Mouse (Mus musculus): ENCODE measurements around the gene Gdi2. TPM values are rescaled to one million over a fixed set of nuclear protein-coding genes. Genes with fewer than 3 reads are reported as not detected.

Gene Gdi2
- polyA plus RNA-seq, 1 experiment from 2014 or later, result 386 TPM

- Histone ChIP-seq H3K4me2 (no peak overlapping the region), H3K9me3 (no peaks in the 10 kb centered on the region), H3K27ac (no peak overlapping the region), H3K9ac (no peak overlapping the region), H3K4me3 (no peak overlapping the region), H3K4me1 (peaks cover 8% of the 10 kb centered on the region; the same call in 1 of the 2 replicates), H3K36me3 (replicated peaks) (no peaks in the 10 kb centered on the region), H3K27me3 (replicated peaks) (no peaks in the 10 kb centered on the region)
- no peak for ATAC-seq (replicated peaks)
- 68% methylated on average over 4 of the region's 4 CpGs for WGBS
Observed at GRCm38 (mm10) chr13:3532451-3532850, 5.4 kb upstream of the Gdi2 start.

DNA sequence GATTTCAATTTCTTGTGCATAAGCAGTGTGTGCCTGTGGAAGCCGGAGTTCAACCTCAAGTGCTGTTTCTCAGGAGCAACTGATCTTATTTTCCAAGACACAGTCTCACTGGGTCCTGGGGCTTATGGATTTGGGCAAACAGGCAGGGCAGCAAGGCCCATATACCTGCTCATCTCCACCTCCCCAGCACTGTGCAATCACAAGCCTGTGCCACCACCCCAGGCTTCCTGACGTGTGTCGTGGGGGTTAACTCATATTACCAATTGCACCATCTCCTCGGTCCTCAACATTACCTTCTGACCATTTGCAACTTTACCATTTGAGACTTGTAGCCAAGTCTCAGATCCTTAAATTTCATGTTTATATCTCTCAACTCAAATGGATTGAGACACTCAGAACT is 3.7 kb upstream of the Gdi2 start:
- WGBS, result 93% methylated on average over 4 of the region's 4 CpGs
- Histone ChIP-seq H3K4me2 (no peak overlapping the region), H3K9ac (no peak overlapping the region), H3K4me3 (no peak overlapping the region), H3K4me1 (peaks cover 9% of the 10 kb centered on the region), H3K9me3 (no peaks in the 10 kb centered on the region), H3K27me3 (replicated peaks) (no peaks in the 10 kb centered on the region), H3K36me3 (replicated peaks) (no peaks in the 10 kb centered on the region), H3K27ac (no peak overlapping the region)
- ATAC-seq (replicated peaks), result no peak

GRCm38 (mm10) chr13:3538223-3538968 is 533 bp downstream of the Gdi2 start:
- H3K4me2 ChIP-seq, result peak overlapping the region; percentile 67
- no peaks in the 10 kb centered on the region for H3K9me3 ChIP-seq
- WGBS, result under 1% methylated on average over 59 of the region's 59 CpGs
- ATAC-seq (replicated peaks), result peak; percentile 65
- no peaks in the 10 kb centered on the region for H3K27me3 ChIP-seq (replicated peaks)
- H3K27ac ChIP-seq, result peak overlapping the region; percentile 98
- peaks cover 43% of the 10 kb centered on the region for H3K4me1 ChIP-seq
- peak overlapping the region; percentile 94 for H3K9ac ChIP-seq
- peak overlapping the region; percentile 89 for H3K4me3 ChIP-seq
- no peaks in the 10 kb centered on the region for H3K36me3 ChIP-seq (replicated peaks)

DNA sequence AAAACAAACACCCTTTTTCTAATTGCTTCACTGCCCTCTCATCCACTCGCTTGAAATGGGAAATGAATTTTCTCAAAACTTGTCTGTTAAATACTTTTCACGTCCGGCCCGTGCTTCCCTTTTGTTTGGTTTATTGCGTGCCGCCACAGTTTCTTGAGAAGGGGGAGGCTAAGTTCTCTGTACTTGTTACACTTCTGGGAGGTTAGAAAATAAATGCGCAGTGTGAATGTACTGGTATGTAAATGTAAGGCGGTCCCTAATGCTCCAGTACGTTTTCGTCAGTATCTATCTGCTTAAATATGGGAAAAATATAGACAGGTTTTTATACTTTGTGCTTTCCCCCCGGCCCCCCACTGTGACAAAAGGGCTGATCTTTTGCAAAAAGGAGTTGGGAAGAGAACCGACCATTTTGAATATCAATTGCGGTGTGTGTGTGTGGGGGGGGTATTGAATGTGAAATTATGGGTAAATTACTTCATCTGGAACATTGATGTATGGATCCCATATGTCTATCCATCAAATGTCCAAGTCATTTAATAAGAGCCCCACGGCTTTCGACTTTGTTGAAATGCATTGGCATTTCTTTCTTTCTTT is 1.2 kb downstream of the Gdi2 start:
- ATAC-seq (replicated peaks), result no peak
- Histone ChIP-seq H3K36me3 (replicated peaks) (no peaks in the 10 kb centered on the region), H3K9me3 (no peaks in the 10 kb centered on the region), H3K9ac (peak overlapping the region; percentile 94), H3K27ac (peak overlapping the region; percentile 98), H3K4me3 (peak overlapping the region; percentile 89), H3K4me1 (peaks cover 43% of the 10 kb centered on the region), H3K27me3 (replicated peaks) (no peaks in the 10 kb centered on the region), H3K4me2 (peak overlapping the region; percentile 67)
- WGBS, result 3% methylated on average over 15 of the region's 15 CpGs

GRCm38 (mm10) chr13:3540166-3540565 is 2.3 kb downstream of the Gdi2 start:
- H3K36me3 ChIP-seq (replicated peaks), result no peaks in the 10 kb centered on the region
- peak overlapping the region; percentile 67 for H3K4me2 ChIP-seq
- no peaks in the 10 kb centered on the region for H3K27me3 ChIP-seq (replicated peaks)
- 0 out of 2 replicates have a peak overlapping the region, but pooled peaks have one; percentile 17 for H3K9ac ChIP-seq
- no peak for ATAC-seq (replicated peaks)
- peaks cover 43% of the 10 kb centered on the region for H3K4me1 ChIP-seq
- 17% methylated on average over 2 of the region's 2 CpGs for WGBS
- H3K9me3 ChIP-seq, result no peaks in the 10 kb centered on the region
- H3K4me3 ChIP-seq, result peak overlapping the region; percentile 89
- no peak overlapping the region for H3K27ac ChIP-seq

DNA sequence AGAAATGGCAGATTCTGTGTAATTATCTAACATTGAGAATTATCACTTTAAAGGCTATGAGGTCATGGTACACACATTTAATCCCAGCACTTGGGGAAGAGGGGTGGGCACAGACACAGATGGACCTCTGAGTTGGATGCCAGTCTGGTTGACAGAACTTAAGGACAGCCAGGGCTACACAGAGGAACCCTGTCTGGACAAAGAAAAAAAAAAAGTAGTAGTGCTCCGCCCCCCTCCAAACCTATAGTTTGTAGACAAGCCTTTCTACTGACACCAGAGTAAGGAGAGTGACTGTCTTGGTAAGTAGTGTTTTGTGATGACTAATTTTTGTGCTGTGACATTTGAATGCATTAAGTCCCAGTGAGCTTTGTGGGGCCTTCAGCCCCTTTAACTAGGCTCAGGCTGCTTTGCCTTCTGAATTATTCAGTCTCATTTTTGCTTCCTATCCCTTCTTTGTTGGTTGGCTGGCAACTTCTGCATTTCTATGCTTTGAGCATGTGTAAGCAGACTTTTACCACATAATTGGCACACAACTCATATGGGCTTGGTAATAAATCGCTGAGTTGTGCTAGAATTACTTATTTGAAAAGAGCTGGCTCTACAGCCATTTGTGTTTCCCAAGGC is 3.4 kb downstream of the Gdi2 start:
- H3K4me3 ChIP-seq, result no peak overlapping the region
- H3K36me3 ChIP-seq (replicated peaks), result no peaks in the 10 kb centered on the region
- H3K4me2 ChIP-seq, result peak overlapping the region; percentile 67
- no peaks in the 10 kb centered on the region for H3K27me3 ChIP-seq (replicated peaks)
- no peak overlapping the region for H3K9ac ChIP-seq
- 0 out of 2 replicates have a peak overlapping the region, but pooled peaks have one; percentile 60 for H3K27ac ChIP-seq
- no peaks in the 10 kb centered on the region for H3K9me3 ChIP-seq
- peaks cover 43% of the 10 kb centered on the region for H3K4me1 ChIP-seq
- no peak for ATAC-seq (replicated peaks)
- WGBS, result 55% methylated on average over 2 of the region's 2 CpGs

GRCm38 (mm10) chr13:3544077-3544874 is 6.4 kb downstream of the Gdi2 start:
- ATAC-seq (replicated peaks), result no peak
- 95% methylated on average over 4 of the region's 4 CpGs for WGBS
- Histone ChIP-seq H3K36me3 (replicated peaks) (no peaks in the 10 kb centered on the region; the same call in 1 of the 2 replicates), H3K9me3 (no peaks in the 10 kb centered on the region), H3K9ac (no peak overlapping the region), H3K4me3 (no peak overlapping the region), H3K4me1 (peaks cover 37% of the 10 kb centered on the region), H3K4me2 (no peak overlapping the region), H3K27ac (no peak overlapping the region), H3K27me3 (replicated peaks) (no peaks in the 10 kb centered on the region)

- no peak for ATAC-seq (replicated peaks)
- Histone ChIP-seq H3K27me3 (replicated peaks) (no peaks in the 10 kb centered on the region), H3K9ac (no peak overlapping the region), H3K4me2 (no peak overlapping the region), H3K9me3 (no peaks in the 10 kb centered on the region), H3K4me1 (peaks cover 30% of the 10 kb centered on the region), H3K27ac (no peak overlapping the region), H3K36me3 (replicated peaks) (peaks cover under 1% of the 10 kb centered on the region; the same call in 1 of the 2 replicates), H3K4me3 (no peak overlapping the region)
- WGBS, result 81% methylated on average over 5 of the region's 5 CpGs
Observed at GRCm38 (mm10) chr13:3544925-3545324, 7.1 kb downstream of the Gdi2 start.

- ATAC-seq (replicated peaks), result no peak
- Histone ChIP-seq H3K27ac (no peak overlapping the region), H3K27me3 (replicated peaks) (no peaks in the 10 kb centered on the region), H3K36me3 (replicated peaks) (peaks cover 9% of the 10 kb centered on the region; the same call in 1 of the 2 replicates), H3K4me1 (peaks cover 8% of the 10 kb centered on the region), H3K4me2 (no peak overlapping the region), H3K9ac (no peak overlapping the region), H3K9me3 (no peaks in the 10 kb centered on the region), H3K4me3 (no peak overlapping the region)
- 90% methylated on average over 3 of the region's 3 CpGs for WGBS
Observed at GRCm38 (mm10) chr13:3547410-3547809, 9.5 kb downstream of the Gdi2 start.

DNA sequence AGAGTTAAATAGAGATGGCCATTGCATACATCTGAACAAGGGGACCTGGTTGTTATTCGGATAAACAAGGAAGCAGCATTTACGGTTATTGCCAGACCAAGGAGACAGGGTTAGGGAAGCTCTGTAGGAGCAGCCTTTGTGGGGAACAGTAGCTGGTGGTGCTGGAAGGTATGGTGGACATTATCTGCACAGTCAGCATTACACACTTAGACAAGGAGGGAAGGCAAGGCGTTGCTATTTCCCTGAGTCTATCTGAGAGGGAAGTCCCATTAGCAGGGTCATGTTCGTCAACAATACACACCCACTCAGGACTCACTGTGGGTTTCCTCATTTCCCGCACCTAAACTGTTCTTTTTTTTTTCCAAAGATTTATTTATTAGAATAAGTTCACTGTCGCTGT is 10.0 kb downstream of the Gdi2 start:
- WGBS, result 91% methylated on average over 6 of the region's 6 CpGs
- Histone ChIP-seq H3K4me3 (no peak overlapping the region), H3K27ac (no peak overlapping the region), H3K4me1 (peaks cover 4% of the 10 kb centered on the region), H3K36me3 (replicated peaks) (peaks cover 10% of the 10 kb centered on the region; the same call in 1 of the 2 replicates), H3K27me3 (replicated peaks) (no peaks in the 10 kb centered on the region), H3K9me3 (no peaks in the 10 kb centered on the region), H3K9ac (no peak overlapping the region), H3K4me2 (no peak overlapping the region)
- no peak for ATAC-seq (replicated peaks)

- peaks cover 31% of the 10 kb centered on the region; the same call in 1 of the 2 replicates for H3K36me3 ChIP-seq (replicated peaks)
- no peak overlapping the region for H3K4me3 ChIP-seq
- H3K9me3 ChIP-seq, result no peaks in the 10 kb centered on the region
- no peaks in the 10 kb centered on the region for H3K27me3 ChIP-seq (replicated peaks)
- no peak overlapping the region for H3K9ac ChIP-seq
- 98% methylated on average over 1 of the region's 1 CpGs for WGBS
- no peak for ATAC-seq (replicated peaks)
- no peak overlapping the region for H3K27ac ChIP-seq
- no peak overlapping the region for H3K4me2 ChIP-seq
- no peaks in the 10 kb centered on the region for H3K4me1 ChIP-seq
Observed at GRCm38 (mm10) chr13:3563130-3563529, 25.3 kb downstream of the Gdi2 start.

DNA sequence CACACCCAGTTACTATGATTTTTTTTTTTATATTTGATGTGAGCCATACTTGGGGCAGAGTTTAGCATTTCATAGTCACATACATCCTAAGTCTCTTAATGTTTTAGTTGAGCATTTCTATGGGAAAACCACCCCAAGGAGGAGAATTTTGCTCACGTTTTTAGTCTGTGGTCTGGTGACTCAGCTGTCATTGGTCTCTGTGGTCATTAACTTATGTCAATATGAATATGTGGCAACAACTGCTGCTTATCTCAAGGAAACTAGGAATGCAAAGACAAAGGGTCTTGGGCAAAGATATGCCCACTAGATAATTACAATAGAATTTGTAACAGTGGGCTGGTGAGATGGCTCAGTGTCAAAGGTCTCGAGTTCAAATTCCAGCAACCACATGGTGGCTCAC is 26.1 kb downstream of the Gdi2 start:
- no peaks in the 10 kb centered on the region for H3K27me3 ChIP-seq (replicated peaks)
- H3K27ac ChIP-seq, result no peak overlapping the region
- no peak overlapping the region for H3K9ac ChIP-seq
- no peak overlapping the region for H3K4me2 ChIP-seq
- no peaks in the 10 kb centered on the region for H3K4me1 ChIP-seq
- no peak overlapping the region for H3K4me3 ChIP-seq
- ATAC-seq (replicated peaks), result 0 out of 2 replicates have a peak, but pooled peaks have one; percentile 22
- H3K9me3 ChIP-seq, result no peaks in the 10 kb centered on the region
- H3K36me3 ChIP-seq (replicated peaks), result peaks cover 38% of the 10 kb centered on the region; the same call in 1 of the 2 replicates
- 76% methylated on average over 2 of the region's 2 CpGs for WGBS
